Mouse (Mus musculus) adrenal gland, postnatal 36 days (tissue): Measurements from ENCODE around the gene Mllt6. TPM values are rescaled to one million over a fixed set of nuclear protein-coding genes. Genes with fewer than 3 reads are reported as not detected.
"Not testable (repeated sequence)": the region's sequence is repeated elsewhere in the genome, so short reads cannot be mapped to it uniquely, and the experiment has no call there.

Experiments used
- DNase-seq, 2 experiments: peaks; one replicate each; pipeline ENCODE4 v3.0.0; 2021; ENCODE audit warnings: mixed read lengths in 1 of 2
- total RNA-seq, 2 experiments: library from RNA; stranded (reverse); gene quantifications; 2 replicates each; pipeline ENCODE4 v1.2.3; 2021

Gene Mllt6
- total RNA-seq, 2 experiments from 2014 or later: 38.6 to 41.5 TPM

DNA sequence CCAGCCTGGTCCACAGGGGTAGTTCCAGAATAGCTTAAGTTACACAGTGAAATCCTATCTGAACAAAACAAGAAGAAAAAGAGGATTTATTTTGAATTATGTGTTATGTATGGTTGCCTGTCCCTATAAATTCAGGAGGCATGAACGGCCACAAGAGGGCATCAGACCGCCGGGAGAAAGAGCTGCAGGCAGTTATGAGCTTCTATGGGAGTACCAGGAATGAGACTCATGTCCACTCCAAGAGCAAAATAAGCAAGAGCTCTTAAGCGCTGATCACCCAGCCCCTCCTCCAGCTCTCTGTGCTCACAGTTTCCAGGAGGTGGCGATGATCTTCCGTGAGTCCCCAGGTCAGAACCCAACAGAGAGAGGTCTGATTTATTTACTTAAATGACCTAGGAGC is 18.4 kb upstream of the Mllt6 start:
- DNase-seq: peak; percentile 83 to 86

- not testable (repeated sequence) for DNase-seq
Observed at GRCm38 (mm10) chr11:97648541-97648940, 14.7 kb upstream of the Mllt6 start.

DNA sequence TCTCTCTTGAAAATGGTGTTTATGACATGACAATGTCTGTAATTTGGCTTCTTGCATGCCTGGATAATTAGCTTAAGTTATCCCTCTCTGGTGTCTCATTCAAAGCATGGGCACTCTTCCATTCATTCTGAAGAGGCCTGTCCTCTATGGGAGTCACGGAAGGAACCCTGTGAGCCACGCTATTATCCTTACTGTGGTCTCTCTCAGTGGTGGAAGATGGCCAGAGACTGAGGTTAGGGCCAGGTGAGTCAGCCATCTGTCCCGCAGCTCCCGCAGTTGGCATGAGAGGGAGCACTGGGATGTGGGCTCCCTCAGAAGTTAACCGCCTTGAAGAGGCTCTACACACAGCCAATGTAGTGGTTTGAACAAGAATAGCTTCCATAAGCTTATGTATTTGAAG is 12.9 kb upstream of the Mllt6 start:
- DNase-seq: no peak

DNA sequence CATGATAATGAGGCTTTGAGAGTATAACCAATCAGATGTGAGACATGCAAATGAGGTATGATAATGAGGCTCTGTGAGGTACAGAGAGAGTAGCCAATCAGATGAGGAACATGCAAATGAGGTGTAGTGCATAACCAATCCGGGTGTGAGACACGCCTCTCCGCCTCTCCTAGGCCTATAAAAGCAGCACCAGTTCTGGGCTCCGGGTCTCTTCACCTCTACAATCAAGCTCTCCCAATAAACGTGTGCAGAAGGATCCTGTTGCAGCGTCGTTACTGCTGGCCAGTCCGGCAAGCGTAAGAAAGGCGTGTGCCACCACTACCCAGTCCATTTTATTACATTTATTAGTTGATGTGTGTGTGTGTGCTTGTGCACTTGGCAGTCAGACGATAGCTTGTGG is 9.8 kb upstream of the Mllt6 start:
- DNase-seq: not testable (repeated sequence)

- DNase-seq: no peak
Observed at GRCm38 (mm10) chr11:97654210-97654609, 9.0 kb upstream of the Mllt6 start.

DNA sequence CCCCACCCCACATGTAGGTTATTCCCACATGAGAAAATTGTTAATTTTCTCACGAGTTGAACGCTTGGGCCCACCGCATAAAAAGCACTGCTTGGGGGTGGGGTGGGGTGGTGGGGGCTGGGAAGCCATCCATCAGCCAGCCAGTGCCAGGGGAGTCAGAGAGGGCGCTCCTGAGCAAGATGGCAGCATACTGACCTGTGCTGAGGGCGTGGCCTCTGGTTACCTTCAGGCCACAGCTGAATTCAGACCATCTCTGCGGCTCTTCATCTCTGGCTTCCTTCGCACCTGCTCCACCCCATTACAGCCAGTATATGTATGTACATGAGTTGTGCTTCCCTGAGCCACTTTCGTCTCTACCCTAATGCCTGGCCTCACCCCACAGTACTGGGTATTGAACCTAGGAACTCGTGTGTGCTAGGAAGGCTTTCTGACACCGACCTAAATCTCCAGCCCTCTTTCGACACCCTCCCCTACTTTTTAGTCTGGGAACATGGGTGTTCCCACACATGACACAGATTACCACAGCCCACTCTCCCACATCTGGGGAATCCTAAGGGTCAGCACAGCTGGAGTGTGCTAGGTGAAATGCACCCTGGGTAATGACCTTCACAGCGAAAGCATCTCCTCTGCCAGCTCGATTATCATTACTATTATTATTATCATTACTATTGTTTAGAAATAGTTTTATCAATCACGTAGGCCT is 6.8 kb upstream of the Mllt6 start:
- no peak for DNase-seq

GRCm38 (mm10) chr11:97657184-97657945 is 5.8 kb upstream of the Mllt6 start:
- peak; percentile 71 to 77 for DNase-seq

- not testable (repeated sequence) for DNase-seq
Observed at GRCm38 (mm10) chr11:97657967-97658366, 5.2 kb upstream of the Mllt6 start.

DNA sequence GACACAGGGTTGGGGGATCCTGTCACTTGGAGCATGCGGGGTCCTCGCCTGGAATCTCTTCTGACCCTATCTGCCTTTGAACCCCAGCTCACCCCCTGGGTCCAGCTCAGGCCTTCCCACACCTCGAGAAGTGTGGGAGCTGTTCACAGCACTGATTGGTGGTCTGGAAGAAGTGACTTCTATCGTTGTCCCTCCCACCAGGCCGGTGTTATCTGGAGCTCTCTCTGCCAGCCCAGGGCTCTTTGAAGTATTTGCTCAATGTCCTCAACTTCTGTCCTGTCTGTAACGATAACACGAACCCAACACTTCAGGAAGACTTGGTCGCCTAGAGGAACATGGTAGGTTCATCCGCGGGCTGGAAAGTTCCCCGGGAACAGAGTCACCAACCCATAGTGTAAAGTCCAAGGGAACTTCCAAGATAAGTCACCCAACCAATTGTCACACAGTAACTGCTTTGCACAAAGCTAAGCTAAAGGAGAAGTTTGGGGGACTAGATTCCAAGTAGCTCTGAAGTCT is 4.4 kb upstream of the Mllt6 start:
- peak in 1 of 2 experiments; percentile 32 for DNase-seq

DNA sequence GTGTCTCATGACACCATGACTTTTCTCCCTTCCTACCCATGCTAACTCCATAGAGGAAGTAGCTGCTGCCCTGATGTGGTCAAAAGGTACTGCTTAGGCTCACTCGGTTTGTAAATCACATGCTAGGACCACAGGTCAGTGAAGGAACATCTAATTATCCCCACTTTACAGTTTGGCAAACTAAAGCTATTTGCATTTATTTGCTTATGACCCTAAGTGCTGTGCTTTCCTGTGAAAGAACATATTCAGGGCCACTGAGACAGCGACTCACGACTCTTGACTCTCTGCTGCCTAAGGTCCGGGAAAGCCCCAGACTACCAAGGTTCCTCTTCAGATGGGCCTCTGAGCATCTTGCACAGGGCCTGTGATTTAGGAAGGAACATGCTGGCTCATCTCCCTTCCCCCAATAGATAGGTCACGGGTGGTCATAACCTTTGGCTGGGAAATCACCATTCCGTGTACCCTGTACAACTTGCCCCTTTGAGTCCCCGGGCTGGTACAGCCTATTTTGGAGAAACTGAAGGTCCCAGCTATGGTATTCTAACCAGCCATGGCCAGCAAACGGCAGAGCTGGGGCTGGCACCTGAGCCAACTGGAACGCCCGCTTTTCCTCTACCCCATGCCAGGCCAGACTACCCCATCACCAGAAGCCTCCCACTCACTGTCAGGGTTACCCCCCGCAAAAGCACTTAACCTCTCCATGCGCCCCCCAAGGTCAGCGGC is 3.8 kb upstream of the Mllt6 start:
- peak; percentile 32 to 55 for DNase-seq

DNA sequence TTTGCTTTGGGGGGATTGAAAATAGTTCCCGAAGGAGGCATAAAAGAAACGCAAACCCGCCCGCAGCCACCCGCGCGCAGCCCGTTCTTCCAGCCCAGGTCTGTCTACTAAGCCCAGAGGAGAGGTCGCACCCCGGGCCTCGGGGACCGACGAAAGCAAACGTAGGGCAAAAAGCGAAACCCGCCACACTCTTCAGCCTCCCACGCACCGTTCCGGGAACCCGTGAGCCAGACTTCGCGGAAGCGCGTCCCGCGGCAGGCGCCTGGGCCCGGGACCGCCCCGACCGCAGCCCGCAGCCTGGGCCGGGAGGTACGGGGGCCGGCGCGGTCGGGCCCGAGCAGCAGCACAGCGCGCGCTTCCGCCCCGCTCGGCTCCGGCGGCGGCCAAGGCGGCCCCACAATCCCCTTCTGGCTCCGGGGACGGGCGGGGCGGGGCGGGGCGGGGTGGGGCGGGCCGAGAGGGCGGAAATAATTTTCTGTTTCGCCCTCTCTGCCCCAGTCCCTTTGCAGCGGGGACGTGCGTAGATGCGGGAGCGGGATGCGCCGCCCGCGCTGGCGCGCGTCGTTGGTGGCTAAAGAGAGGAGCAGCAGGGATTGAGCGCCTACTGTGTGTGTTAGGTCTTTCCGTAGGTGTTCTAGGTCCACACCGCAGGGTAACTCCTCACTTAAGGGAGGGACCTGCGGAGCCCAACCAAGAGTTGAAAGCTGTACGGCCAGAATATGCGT is 3.1 kb upstream of the Mllt6 start:
- DNase-seq: peak; percentile 84 to 90

DNA sequence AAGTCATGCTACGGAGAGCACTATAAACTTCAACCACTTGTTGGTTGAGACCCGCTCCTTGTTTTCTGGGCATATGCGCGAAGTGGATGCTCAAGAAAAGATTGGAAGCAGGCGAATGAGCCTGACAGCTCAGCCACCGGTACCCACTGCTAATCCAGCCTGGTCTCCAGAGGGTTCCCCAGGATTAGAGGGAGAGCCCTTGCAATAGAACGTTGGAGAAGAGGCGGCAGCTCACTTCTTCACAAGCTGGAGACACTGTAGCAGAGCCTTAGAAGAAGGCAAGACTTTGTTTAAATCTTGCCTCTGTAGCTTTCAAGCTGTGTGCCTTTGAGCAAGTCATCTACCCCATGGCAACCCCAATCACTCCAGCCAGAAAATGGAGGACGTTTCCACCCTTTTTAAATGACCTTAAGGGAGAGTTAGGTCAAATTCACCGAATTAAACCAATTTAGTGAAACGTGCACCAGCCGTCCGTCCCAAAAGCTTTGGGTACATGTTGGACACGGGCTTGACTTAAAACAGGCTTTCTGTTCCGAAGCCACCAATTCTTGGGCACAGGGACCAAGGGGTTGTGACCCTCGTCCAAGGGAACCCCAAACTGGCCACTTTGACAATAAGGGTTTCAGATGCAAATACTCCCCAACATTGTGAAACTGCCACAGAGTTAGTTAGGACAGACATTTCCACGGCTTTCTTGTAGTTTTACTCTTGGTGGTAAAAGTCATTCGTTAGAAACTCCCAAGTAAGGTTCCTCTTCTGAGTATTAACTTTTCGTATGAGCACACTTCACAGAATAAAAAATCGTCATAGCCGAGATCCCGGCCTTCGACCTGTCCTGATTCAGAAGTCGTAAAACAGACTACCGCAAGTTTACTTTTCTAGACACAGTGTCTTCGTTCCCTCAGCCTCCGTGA is 2.2 kb upstream of the Mllt6 start:
- no peak for DNase-seq

- DNase-seq: peak; percentile 81 to 84
Observed at GRCm38 (mm10) chr11:97661648-97662133, 1.5 kb upstream of the Mllt6 start.

DNA sequence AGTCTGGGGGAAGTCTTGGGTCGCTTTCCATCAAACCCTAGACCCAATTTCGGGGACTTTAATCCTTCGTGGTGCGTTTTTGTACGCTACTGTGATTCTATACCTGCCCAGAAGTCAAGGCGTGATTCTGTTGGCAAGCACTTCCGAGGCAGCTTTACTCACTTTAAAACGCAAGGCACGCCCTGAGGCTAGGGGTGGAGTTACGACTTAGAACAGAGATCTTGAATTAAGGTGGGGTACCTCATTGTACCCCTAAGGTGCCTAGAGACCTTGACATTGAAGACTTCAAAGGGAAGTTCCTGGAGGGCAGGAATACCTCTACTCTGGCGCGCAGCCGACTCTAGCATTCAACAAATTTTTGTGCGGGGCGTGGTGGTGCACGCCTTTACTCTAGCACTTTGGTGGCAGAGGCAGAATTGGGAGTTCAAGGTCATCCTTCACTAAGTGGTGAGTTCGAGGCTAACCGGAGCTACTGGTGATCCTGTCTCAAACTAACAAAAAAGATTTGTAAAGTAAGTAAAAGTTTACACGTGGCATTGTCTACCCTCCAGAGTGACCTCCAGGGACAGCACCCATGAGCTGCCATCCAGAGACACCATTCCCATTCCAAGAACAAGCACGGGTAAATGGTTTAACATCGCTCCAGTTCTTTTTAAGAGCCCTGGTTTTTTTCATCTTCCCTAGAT is 864 bp upstream of the Mllt6 start:
- DNase-seq: peak; percentile 59 to 62

GRCm38 (mm10) chr11:97663528-97664338 is 519 bp downstream of the Mllt6 start:
- peak; percentile 54 to 73 for DNase-seq

- no peak for DNase-seq
Observed at GRCm38 (mm10) chr11:97664339-97664665, 1.1 kb downstream of the Mllt6 start.

DNA sequence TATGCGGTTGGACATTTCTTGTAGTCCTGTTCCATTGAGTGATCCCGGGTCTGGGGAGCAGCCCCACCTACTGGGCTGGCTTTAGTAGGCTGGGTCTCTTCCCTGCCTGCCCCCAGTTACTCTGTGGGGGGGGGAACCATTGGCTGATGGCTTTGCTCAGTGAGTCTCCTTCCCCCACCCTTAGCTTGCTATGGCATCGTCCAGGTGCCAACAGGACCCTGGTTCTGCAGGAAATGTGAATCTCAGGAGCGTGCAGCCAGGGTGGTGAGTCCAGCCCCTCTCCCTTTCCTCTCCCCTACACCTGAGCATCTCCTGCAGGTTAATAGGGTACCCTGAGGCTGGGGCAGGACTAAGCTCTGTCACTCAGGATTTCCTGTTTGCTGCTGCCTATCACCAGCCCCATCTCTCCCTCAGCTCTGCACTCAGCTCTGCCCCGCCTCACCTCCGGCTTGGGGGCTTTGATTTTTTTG is 1.6 kb downstream of the Mllt6 start:
- DNase-seq: peak in 1 of 2 experiments; percentile 51

GRCm38 (mm10) chr11:97665431-97665830 is 2.2 kb downstream of the Mllt6 start:
- DNase-seq: no peak

DNA sequence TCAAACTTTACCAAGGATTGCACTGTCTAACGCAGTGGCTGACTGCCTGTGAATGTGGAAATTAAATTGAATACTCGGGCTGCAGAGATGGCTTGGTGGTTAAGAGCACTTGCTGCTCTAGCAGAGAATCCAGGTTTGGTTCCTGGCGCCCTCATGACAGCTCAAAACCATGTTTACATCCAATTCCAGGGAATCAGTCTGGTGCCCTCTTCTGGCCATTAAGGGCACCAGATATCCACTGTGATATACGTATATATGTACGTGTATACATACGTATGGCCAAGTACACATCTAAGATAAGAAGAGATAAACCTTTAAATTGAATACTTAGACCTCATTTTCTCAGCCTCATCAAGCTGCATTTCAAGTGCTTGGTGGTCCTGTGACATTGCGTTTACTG is 3.0 kb downstream of the Mllt6 start:
- no peak for DNase-seq
